Mouse (Mus musculus): Measurements from ENCODE around the gene Cyp4f14. TPM values are rescaled to one million over a fixed set of nuclear protein-coding genes. Genes with fewer than 3 reads are reported as not detected.
A peak's percentile ranks its signal among the peaks of the same experiment; 100 is the strongest.

Cyp4f14 gene
- polyA plus RNA-seq, 1 experiment from 2014 or later, result 0.10 TPM

DNA sequence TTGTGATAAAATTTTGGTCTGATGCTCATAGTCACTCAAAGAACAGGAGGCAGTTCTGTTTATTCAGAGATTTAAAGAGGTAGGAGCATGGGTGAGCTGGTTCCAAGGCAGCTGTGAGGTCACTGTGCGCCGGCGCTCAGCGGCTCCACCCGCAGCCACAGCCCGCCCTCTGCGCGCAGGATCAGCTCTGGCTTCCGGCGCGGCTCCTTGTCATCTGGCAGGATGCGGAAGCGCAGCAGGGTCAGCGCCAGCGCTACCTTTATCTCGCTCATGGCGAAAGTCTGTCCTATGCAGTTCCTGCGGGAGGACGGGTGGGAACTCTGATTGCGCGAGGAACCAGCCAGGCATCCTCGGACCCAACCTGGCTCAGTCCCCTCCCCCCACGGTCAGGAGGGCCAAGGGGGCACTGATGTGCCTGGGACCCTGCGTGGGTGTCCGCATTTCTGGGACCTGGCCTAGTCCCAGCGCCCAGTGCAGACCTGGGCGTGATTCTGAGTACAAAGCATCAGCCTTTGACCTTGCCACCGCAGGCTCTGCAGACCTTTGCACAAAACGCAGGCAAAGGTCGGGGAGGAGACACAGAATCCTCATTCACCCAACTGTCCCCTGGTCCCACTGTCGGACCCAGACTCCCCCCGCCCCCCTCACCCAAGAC lies 7.6 kb upstream of the Cyp4f14 start:
- peak overlapping the region; percentile 64 for H3K27ac ChIP-seq
- 15% methylated on average over 32 of the region's 32 CpGs for WGBS

DNA sequence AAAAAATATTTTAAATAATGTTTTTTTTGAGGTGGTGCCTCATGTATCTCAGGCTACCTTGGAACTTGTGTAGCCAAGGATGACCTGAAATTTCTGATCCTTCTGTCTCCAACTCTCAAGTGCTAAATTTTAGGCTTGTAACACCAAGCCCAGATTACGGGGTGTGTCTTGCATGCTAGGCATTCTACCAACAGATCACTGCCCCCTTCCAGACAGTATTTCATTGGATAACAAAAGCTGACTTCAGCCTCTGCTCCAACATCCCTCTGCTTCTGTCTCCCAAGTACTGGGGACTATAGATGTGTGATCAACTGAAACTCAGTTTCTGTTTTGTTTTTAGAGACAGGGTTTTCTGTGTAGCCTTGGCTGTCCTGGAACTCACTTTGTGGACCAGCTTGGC lies 6.5 kb upstream of the Cyp4f14 start:
- H3K27ac ChIP-seq, result no peak overlapping the region
- H3K27me3 ChIP-seq (replicated peaks), result peaks cover 9% of the 10 kb centered on the region; the same call in 1 of the 2 replicates
- H3K36me3 ChIP-seq (replicated peaks), result no peaks in the 10 kb centered on the region
- H3K4me3 ChIP-seq, result no peak overlapping the region
- H3K4me1 ChIP-seq, result peaks cover 5% of the 10 kb centered on the region; the same call in 1 of the 2 replicates
- H3K9me3 ChIP-seq, result no peaks in the 10 kb centered on the region
- no peak overlapping the region for H3K4me2 ChIP-seq
- WGBS, result 95% methylated on average over 1 of the region's 1 CpGs
- H3K9ac ChIP-seq, result no peak overlapping the region
- ATAC-seq (replicated peaks), result no peak

More for the DNA sequence above, 7.6 kb upstream of the Cyp4f14 start:
- peak overlapping the region; percentile 60 for H3K9ac ChIP-seq
- no peaks in the 10 kb centered on the region for H3K36me3 ChIP-seq (replicated peaks)
- peak overlapping the region; percentile 77 for H3K4me2 ChIP-seq
- H3K4me1 ChIP-seq, result peaks cover 5% of the 10 kb centered on the region; the same call in 1 of the 2 replicates
- H3K9me3 ChIP-seq, result no peaks in the 10 kb centered on the region
- ATAC-seq (replicated peaks), result peak; percentile 97
- H3K27me3 ChIP-seq (replicated peaks), result peaks cover 9% of the 10 kb centered on the region; the same call in 1 of the 2 replicates
- peak overlapping the region; percentile 51 for H3K4me3 ChIP-seq

DNA sequence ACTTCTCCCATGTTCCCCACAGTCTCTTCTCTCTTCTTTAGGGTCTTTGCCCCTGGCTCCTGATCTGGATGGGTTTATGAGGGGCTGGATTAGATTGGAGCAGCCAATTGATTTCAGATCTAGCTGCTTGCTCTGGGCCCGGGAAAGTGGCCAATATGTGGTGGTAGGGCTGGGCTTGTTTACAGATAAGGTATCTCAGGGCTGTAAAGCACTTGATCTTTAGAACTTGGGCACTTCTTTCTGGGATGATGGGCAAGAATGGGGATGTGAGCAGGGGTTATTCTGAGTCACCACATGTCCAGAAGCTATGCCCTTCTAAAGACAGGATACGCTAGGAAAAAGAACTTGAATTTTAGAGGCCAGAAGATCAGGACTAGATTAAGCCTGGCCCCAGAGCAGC lies 2.0 kb upstream of the Cyp4f14 start:
- H3K27ac ChIP-seq, result no peak overlapping the region
- ATAC-seq (replicated peaks), result no peak
- H3K9ac ChIP-seq, result no peak overlapping the region
- WGBS, result 87% methylated on average over 2 of the region's 2 CpGs
- H3K4me3 ChIP-seq, result no peak overlapping the region
- no peaks in the 10 kb centered on the region for H3K4me1 ChIP-seq
- H3K4me2 ChIP-seq, result no peak overlapping the region
- no peaks in the 10 kb centered on the region for H3K36me3 ChIP-seq (replicated peaks)
- no peaks in the 10 kb centered on the region for H3K9me3 ChIP-seq
- H3K27me3 ChIP-seq (replicated peaks), result no peaks in the 10 kb centered on the region

DNA sequence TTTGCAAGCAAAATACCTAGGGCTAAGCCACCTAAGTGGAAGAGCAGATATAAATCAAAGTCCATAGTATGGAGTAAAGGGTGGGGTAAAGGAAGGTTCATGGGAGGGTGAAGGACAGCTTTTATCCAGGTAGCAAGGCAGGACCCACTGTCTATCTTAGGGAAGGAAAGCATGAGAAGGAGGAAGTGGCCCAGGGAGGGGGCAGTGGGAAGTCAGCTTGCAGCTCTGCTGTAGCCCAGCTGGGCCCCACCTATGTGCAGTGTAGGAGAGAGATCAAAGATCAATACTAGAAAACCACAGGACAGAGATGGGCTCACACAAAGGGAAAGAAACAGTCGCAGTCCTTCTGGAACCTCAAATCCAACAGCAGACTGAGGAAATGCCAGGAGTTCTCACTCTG lies 1.1 kb downstream of the Cyp4f14 start:
- Histone ChIP-seq H3K4me3 (no peak overlapping the region), H3K27ac (no peak overlapping the region), H3K36me3 (replicated peaks) (no peaks in the 10 kb centered on the region), H3K9ac (no peak overlapping the region), H3K27me3 (replicated peaks) (no peaks in the 10 kb centered on the region), H3K9me3 (no peaks in the 10 kb centered on the region), H3K4me1 (no peaks in the 10 kb centered on the region), H3K4me2 (no peak overlapping the region)
- no peak for ATAC-seq (replicated peaks)
- 84% methylated on average over 1 of the region's 1 CpGs for WGBS

DNA sequence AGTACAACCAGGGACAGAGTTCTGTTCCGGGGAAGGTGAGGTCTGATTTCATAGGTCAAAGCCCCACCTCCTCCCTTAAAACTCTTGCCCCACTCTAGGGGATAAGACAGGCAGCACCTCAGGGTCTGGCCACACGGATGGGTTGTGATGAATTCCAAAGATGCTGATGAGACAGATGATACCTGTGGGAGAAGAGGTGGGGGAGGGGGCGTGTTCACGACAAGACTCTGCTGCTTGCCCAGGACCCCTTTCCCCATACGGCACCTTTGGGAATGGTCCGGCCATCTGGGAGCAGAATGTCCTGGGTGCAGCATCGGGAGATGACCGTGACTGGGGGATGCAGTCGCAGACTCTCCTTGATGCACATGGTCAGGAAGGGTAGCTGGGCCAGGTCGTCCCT lies 11.0 kb downstream of the Cyp4f14 start:
- no peaks in the 10 kb centered on the region for H3K36me3 ChIP-seq (replicated peaks)
- H3K4me3 ChIP-seq, result no peak overlapping the region
- H3K9ac ChIP-seq, result no peak overlapping the region
- ATAC-seq (replicated peaks), result no peak
- no peaks in the 10 kb centered on the region for H3K9me3 ChIP-seq
- H3K4me1 ChIP-seq, result no peaks in the 10 kb centered on the region
- 0 out of 2 replicates have a peak, but pooled peaks cover 3% of the 10 kb centered on the region for H3K27me3 ChIP-seq (replicated peaks)
- H3K27ac ChIP-seq, result no peak overlapping the region
- 87% methylated on average over 10 of the region's 10 CpGs for WGBS
- H3K4me2 ChIP-seq, result no peak overlapping the region

DNA sequence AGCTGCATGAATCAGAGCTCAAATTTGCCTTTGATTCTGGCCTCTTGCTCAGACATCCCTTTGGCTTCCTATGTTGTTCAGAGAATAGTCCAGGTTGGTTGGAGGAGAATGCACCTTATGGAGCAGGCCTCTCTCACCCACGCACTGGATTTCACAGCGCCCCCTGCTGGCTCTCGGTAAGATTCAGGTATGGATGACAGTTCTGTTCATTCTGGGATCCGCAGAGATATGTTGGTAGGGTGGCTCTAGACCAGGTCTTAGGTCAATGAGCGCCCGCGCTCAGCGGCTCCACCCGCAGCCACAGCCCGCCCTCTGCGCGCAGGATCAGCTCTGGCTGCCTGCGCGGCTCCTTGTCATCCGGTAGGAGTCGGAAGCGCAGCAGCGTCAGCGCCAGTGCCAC lies 11.9 kb downstream of the Cyp4f14 start:
- H3K4me2 ChIP-seq, result peak overlapping the region; percentile 41
- H3K9me3 ChIP-seq, result no peaks in the 10 kb centered on the region
- no peak overlapping the region for H3K9ac ChIP-seq
- WGBS, result 9% methylated on average over 19 of the region's 19 CpGs
- H3K27ac ChIP-seq, result no peak overlapping the region
- no peak for ATAC-seq (replicated peaks)
- no peaks in the 10 kb centered on the region for H3K36me3 ChIP-seq (replicated peaks)
- 0 out of 2 replicates have a peak, but pooled peaks cover 3% of the 10 kb centered on the region for H3K27me3 ChIP-seq (replicated peaks)
- no peaks in the 10 kb centered on the region for H3K4me1 ChIP-seq
- H3K4me3 ChIP-seq, result peak overlapping the region; percentile 24

DNA sequence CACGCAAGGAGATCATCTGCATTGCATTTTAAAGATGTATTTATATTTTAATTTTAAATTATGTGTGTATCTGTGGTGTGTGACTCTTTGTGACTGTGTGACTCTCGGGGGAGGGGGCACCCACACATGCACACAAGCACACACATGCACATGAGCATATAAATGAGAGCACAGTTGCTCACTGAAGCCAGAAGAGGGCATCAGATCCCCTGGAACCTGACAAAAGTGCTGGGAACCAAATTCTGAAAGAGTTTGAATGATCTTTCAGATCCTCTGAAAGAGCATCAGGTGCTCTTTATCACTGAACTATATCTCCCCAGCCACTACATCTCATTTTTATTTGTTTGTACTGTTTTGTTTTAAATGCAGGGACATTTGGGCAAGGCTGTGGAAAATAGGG lies 12.7 kb downstream of the Cyp4f14 start:
- Histone ChIP-seq H3K27me3 (replicated peaks) (0 out of 2 replicates have a peak, but pooled peaks cover 3% of the 10 kb centered on the region), H3K9ac (no peak overlapping the region), H3K4me3 (no peak overlapping the region), H3K4me2 (no peak overlapping the region), H3K27ac (no peak overlapping the region), H3K4me1 (no peaks in the 10 kb centered on the region), H3K9me3 (no peaks in the 10 kb centered on the region), H3K36me3 (replicated peaks) (no peaks in the 10 kb centered on the region)
- no peak for ATAC-seq (replicated peaks)
- WGBS, result 68% methylated on average over 2 of the region's 2 CpGs

DNA sequence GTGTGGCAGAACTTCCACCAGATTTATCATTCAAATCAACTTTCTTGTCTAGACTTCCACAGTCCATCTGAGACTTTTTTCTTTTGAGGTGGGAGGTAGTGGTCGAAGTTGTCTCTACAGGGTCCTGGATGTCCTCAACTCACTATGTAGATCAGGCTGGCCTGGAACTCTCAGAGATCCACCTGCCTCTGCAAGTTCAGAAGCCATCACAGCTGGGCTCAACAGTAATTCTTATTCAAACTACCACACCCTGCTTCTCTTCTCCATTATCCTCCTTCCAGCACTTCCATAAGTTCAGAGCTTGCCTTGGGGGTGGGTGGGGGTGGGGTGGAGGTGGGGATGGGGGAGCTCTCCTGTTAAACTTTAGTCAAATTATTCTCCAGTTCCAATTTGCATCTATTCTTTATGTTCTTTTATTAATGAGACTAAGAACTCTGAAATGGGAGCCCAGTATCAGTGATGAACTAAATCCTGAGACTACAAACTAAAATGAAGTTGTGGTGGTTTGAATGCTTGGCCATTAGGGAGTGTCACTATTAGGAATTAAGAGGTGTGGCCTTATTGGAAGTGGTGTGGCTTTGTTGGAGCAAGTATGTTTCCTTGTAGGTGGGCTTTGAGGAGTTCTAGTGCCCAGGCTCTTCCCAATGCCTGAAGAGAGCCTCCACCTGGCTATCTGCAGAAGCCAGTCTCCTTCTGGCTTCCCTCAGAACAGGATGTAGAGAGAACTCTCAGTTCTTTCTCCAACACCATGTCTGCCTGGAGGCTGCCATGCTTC lies 15.2 kb downstream of the Cyp4f14 start:
- 68% methylated on average over 1 of the region's 1 CpGs for WGBS
- Histone ChIP-seq H3K4me3 (no peak overlapping the region), H3K9ac (no peak overlapping the region), H3K4me1 (no peaks in the 10 kb centered on the region), H3K9me3 (no peaks in the 10 kb centered on the region), H3K36me3 (replicated peaks) (no peaks in the 10 kb centered on the region), H3K27ac (no peak overlapping the region), H3K4me2 (no peak overlapping the region), H3K27me3 (replicated peaks) (0 out of 2 replicates have a peak, but pooled peaks cover under 1% of the 10 kb centered on the region)
- no peak for ATAC-seq (replicated peaks)

DNA sequence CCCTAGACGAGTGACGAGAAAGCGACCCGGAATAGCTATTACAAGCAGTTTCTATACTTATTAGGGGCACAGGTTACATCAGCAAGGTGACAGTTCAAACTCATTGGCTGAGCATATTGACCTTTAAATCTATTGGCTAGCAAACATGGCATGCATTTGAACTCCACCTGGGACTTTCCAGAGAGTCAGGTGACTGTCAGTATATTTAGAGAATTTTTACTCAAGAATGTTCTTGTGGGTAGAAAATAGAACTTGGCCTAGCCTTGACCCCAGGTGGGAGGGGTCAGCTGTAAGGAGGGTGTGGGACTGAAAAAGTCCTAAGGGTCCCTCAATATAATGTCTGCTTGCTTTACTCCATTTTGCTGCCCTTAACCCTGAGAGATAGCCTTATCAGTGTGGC lies 21.7 kb downstream of the Cyp4f14 start:
- Histone ChIP-seq H3K9ac (no peak overlapping the region), H3K27ac (no peak overlapping the region), H3K36me3 (replicated peaks) (no peaks in the 10 kb centered on the region), H3K27me3 (replicated peaks) (no peaks in the 10 kb centered on the region), H3K4me2 (no peak overlapping the region), H3K9me3 (no peaks in the 10 kb centered on the region), H3K4me3 (no peak overlapping the region), H3K4me1 (peaks cover 8% of the 10 kb centered on the region)
- 93% methylated on average over 4 of the region's 4 CpGs for WGBS
- no peak for ATAC-seq (replicated peaks)

DNA sequence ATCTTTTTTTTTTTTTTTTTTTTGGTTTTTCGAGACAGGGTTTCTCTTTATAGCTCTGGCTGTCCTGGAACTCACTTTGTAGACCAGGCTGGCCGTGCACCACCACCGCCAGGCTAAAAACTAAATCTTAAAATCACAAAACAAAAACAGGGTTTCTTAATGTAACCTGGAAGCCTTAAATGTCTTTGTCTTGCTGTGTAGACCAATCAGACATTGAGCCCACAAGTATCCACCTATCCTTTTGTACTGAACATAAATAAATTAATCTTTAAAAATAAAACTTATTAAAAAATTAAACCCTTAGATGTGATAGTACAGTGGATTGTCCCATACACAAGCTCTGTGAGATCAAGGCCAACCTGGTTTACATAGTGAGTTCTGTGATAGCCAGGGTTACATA lies 23.2 kb downstream of the Cyp4f14 start:
- no peak for ATAC-seq (replicated peaks)
- Histone ChIP-seq H3K27me3 (replicated peaks) (no peaks in the 10 kb centered on the region), H3K36me3 (replicated peaks) (no peaks in the 10 kb centered on the region), H3K27ac (no peak overlapping the region), H3K4me1 (peaks cover 20% of the 10 kb centered on the region), H3K9me3 (no peaks in the 10 kb centered on the region), H3K9ac (no peak overlapping the region), H3K4me3 (no peak overlapping the region), H3K4me2 (no peak overlapping the region)
- WGBS, result 79% methylated on average over 3 of the region's 3 CpGs

DNA sequence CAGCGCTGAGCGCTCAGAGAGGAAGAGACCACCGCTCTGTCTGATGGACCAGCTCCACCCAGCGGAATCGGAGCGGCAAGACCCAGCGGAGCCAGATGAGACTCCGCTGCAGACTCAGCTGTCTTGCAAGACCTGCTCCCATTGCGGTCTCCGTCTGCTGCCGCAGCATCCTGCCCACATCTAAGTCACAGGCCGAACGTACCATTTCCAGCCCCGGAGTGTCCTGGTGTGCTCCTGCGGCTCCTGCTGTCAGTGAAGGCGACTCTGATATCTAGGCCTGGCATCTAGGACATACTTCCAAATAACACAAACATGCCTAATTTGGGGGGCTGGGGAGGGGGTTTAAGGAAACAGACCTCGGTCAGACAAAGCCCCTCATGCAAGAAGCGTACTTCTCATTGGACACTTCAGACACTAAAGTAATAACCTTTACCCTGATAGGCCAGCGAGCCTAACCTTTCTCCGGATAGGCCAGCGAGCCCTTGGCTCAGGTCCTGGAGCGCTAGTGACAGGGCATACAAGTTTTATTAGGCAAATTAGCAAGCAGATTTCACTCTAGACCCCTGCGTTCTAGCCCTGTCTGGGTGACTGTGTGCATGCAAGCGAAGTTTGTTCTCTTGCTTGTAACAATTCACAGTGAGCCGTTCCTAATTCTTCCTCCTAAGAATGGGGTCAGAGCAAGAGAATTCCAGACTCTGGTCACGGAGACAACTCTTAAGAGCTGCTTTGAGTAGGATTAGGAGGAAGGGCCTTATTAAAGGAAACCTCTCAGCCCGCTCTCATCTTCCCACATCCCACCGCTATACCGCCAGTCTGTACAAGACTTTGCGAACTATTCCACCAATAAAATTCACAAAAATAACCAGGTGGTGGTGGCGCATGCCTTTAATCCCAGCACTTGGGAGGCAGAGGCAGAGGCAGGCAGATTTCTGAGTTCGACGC lies 25.6 kb downstream of the Cyp4f14 start, which contains the start of gene Zfp870:
TSS of gene Zfp870 (minus strand) at position 404 of the 942 bp plus-strand sequence.
- Histone ChIP-seq H3K27me3 (replicated peaks) (no peaks in the 10 kb centered on the region), H3K36me3 (replicated peaks) (no peaks in the 10 kb centered on the region), H3K4me3 (peak within 1 kb of the TSS; percentile 81), H3K4me1 (peaks cover 20% of the 10 kb centered on the region), H3K27ac (peak within 1 kb of the TSS; percentile 77), H3K9ac (peak within 1 kb of the TSS; percentile 80), H3K4me2 (peak within 1 kb of the TSS; percentile 84), H3K9me3 (no peaks in the 10 kb centered on the region)
- 9% methylated on average over 33 of the region's 33 CpGs for WGBS
- ATAC-seq (replicated peaks), result peak; percentile 99

DNA sequence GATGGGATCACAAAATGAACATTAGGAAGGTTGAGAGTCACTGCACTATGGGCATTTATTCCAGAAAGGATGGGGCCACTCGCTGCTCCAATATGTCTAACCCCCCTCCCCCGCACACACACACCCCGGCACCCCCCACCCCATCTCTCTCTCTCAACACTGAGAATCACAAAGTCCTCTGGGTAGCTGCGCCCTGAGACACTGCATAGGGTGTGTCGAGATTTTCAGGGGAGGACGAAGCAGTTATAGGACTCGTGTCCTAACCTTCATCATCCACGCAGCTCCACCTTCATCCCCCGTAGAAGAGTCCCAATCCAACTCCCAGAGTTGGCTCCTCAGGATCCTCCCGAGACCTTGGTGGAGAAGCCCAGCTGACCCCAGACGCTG lies 26.3 kb downstream of the Cyp4f14 start:
- H3K27me3 ChIP-seq (replicated peaks), result no peaks in the 10 kb centered on the region
- H3K27ac ChIP-seq, result peak overlapping the region; percentile 77
- no peaks in the 10 kb centered on the region for H3K36me3 ChIP-seq (replicated peaks)
- peak overlapping the region; percentile 81 for H3K4me3 ChIP-seq
- peak overlapping the region; percentile 84 for H3K4me2 ChIP-seq
- H3K4me1 ChIP-seq, result peaks cover 20% of the 10 kb centered on the region
- no peaks in the 10 kb centered on the region for H3K9me3 ChIP-seq
- peak; percentile 62 for ATAC-seq (replicated peaks)
- 2% methylated on average over 11 of the region's 11 CpGs for WGBS
- peak overlapping the region; percentile 80 for H3K9ac ChIP-seq

All from midbrain, embryonic 15.5 days (tissue).